Mouse (Mus musculus): ENCODE data around the gene Pcmt1.

GRCm38 (mm10) chr10:7596251-7596650 lies 84.7 kb downstream of the Pcmt1 start:
- no peak for TF ChIP-seq CTCF (IDR thresholded peaks at IDR 0.05; ENCODE audit: low read depth, low read length)
- no peak for TF ChIP-seq POLR2A (IDR thresholded peaks at IDR 0.05; ENCODE audit: extremely low read depth, insufficient read depth, low read length)

All from liver, adult 2 months (tissue).